Mouse (Mus musculus) gastrocnemius, postnatal 36 days (tissue): ENCODE measurements around the gene Scn1a. TPM values are rescaled to one million over a fixed set of nuclear protein-coding genes. Genes with fewer than 3 reads are reported as not detected.

Experiments
- DNase-seq, 2 experiments: peaks; one replicate each; pipeline ENCODE4 v3.0.0; 2022
- intact Hi-C: fragments of 180-260 bp; cut with DNase I; formaldehyde crosslinking; loops from one replicate; pipeline ENCODE4 v1.15.1; 2025
- total RNA-seq, 2 experiments: library from RNA; stranded (reverse); gene quantifications; 2 replicates each; pipeline ENCODE4 v1.2.3; 2021

Gene Scn1a
- total RNA-seq, 2 experiments from 2014 or later, result 0.02 TPM; not detected in 1

DNA sequence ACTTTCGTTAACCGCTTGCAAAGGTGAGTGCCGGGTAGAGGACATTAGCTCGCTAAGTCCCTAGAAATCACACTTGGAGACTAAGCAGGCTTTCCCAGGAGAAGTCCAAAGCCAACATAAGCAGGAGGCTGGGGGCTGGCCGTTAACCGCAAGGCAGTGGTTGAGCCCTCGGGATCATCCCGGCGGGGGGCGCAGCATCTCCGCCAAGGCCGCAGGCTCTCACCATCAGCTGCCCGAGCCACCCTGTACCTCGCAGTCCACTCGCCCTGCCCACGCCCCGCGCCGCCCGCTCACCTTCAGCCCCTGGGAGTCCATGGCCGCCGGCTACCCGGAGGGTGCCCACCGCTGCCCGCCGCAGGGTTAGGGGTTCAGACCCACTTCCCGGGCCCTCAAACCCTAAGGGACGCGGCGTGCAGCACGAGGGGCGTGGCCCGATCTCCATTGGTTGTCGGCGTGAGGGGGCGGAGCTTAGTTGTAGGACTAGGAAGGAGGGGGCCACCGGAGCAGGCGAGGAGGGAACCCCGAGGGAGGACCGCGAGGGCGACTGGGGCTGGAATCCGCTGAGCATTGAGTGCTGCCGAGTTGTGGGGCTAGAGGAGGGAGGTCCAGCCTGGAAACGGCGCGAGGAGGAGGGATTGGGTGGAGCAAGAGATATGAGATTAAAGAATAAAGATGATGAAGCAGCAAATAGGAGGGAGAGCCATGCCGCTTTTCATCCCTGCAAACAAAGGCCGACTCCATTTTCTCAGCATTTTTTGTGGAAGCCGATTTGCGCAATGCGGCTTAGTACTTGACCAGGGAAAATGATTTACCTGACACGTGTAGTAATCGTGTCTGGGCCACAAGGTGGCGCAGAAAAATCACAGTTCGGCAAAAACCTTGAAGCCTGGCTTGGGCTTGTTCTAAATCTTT lies 184.2 kb downstream of the Scn1a start, which contains the start of gene Ttc21b:
Ttc21b (minus strand) TSS at position 398 of the 912 bp plus-strand sequence.
- DNase-seq, result peak; percentile 83 to 92
- intact Hi-C loops, result loop anchor here (2.0 kb wide), 1 partner anchor 154 kb away; no protein-coding TSS in a partner anchor

DNA sequence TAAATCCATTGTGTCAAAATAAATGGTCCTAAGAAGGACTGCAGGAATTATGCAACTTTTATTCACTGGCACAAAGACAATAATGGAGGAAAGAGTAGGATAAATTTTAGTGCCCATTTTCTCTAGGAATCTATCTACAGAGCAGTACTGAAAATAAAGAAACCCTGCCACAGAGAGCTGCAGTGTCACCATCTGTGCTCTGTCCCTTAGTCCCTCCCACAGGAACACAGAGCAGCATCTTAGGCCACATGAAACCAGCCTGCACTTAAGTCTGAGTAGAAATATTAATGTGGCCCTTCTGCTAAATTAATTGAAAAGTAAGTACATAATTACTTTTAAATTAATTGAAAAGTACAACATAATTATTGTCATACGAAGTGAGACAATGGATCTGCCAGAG lies 196.6 kb downstream of the Scn1a start:
- DNase-seq, result no peak
- intact Hi-C loops, result no loop called here

DNA sequence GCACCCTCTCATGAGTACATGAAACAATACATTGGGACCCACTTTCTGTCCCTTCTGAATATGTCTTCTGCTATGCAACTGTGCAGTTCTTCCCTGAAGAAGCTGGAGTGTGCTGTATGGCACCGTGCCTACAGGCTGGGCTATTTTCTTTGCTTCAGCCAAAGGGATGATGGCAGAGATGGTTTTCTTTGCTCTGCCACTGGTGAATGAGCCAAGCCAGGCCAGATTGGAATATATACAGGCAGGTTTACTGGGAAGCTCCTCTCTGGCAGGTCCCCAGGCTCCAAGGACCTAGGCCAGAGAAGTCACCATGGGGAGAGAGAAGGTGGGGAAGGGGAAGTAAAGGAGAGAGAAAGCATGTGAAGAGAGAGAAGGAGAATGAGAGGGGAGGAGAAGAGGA lies 200.3 kb downstream of the Scn1a start:
- intact Hi-C loops, result no loop called here
- no peak for DNase-seq

DNA sequence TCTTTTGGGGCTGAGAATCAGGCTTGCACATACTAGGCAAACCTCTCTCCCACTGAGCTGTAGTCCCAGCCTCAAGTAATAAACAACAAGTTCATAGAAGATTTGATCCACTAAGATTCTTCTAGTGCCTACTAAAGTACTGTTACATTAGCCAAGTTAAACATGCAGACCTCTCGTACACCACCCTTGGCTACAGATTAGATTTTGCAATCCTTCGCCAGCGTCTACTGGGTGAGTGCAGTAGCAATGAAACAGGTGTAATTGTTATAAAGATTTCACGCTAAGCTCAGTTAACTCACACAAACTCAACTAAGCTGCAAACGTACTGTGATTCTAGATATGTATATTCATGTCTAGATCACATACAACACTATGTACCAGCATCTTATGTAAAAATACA lies 201.8 kb downstream of the Scn1a start:
- no peak for DNase-seq
- intact Hi-C loops, result no loop called here

DNA sequence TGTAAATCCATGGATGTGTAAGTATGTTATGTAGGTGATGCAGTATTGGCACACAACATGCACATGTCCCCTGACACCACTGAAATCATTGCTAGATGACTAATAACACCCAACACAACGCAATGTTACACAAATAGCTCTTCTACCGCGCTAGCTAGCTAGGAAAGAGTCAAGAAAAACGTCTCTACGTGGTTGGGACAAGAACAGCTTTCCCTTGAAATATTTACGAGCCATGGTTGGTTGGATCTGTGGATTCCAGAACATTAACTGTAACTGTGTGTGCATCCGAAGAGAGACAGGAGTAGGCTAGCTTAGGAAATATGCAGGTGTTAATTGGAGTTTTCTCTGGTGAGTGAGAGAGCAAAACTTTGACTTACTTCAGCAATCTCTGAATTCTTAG lies 219.7 kb downstream of the Scn1a start:
- DNase-seq, result no peak
- intact Hi-C loops, result no loop called here

Other genes starting within 250 kb of the Scn1a start
- 1 to 10 TPM in 1 of 2 experiments, under 1 TPM in 1; 0.91 to 1.2 TPM for gene Ttc21b, start 184.2 kb downstream of the Scn1a start, total RNA-seq
- gene Scn9a, start 194.1 kb upstream of the Scn1a start, total RNA-seq, result not detected